Mouse (Mus musculus): Measurements from ENCODE around the gene Gpc6.

Gpc6 gene

GRCm38 (mm10) chr14:117852842-117853241 lies 927.7 kb downstream of the Gpc6 start:
- no peak for DNase-seq (ENCODE audit: low spot score in 2 of 2)

- no peak for DNase-seq (ENCODE audit: low spot score in 2 of 2)
These were observed 929.4 kb downstream of the Gpc6 start for GRCm38 (mm10) chr14:117854498-117854897.

- no peak for DNase-seq (ENCODE audit: low spot score in 2 of 2)
These were observed 946.2 kb downstream of the Gpc6 start for GRCm38 (mm10) chr14:117871268-117871667.

GRCm38 (mm10) chr14:117879313-117879712 lies 954.2 kb downstream of the Gpc6 start:
- DNase-seq (ENCODE audit: low spot score in 2 of 2), result no peak

GRCm38 (mm10) chr14:117881112-117881511 lies 956.0 kb downstream of the Gpc6 start:
- DNase-seq (ENCODE audit: low spot score in 2 of 2), result no peak

GRCm38 (mm10) chr14:117882222-117882621 lies 957.1 kb downstream of the Gpc6 start:
- DNase-seq (ENCODE audit: low spot score in 2 of 2), result peak in 1 of 2 experiments; percentile 64

GRCm38 (mm10) chr14:117889653-117890052 lies 964.5 kb downstream of the Gpc6 start:
- no peak for DNase-seq (ENCODE audit: low spot score in 2 of 2)

- no peak for DNase-seq (ENCODE audit: low spot score in 2 of 2)
These were observed 966.3 kb downstream of the Gpc6 start for GRCm38 (mm10) chr14:117891426-117891825.

GRCm38 (mm10) chr14:117892026-117892425 lies 966.9 kb downstream of the Gpc6 start:
- no peak for DNase-seq (ENCODE audit: low spot score in 2 of 2)

GRCm38 (mm10) chr14:117894869-117895538 lies 969.9 kb downstream of the Gpc6 start:
- no peak for DNase-seq (ENCODE audit: low spot score in 2 of 2)

GRCm38 (mm10) chr14:117895539-117895912 lies 970.4 kb downstream of the Gpc6 start:
- no peak for DNase-seq (ENCODE audit: low spot score in 2 of 2)

- DNase-seq (ENCODE audit: low spot score in 2 of 2), result no peak
These were observed 979.2 kb downstream of the Gpc6 start for GRCm38 (mm10) chr14:117904300-117904699.

- DNase-seq (ENCODE audit: low spot score in 2 of 2), result no peak
These were observed 980.6 kb downstream of the Gpc6 start for GRCm38 (mm10) chr14:117905701-117906100.

- no peak for DNase-seq (ENCODE audit: low spot score in 2 of 2)
These were observed 981.2 kb downstream of the Gpc6 start for GRCm38 (mm10) chr14:117906361-117906760.

- DNase-seq (ENCODE audit: low spot score in 2 of 2), result peak in 1 of 2 experiments; percentile 24
These were observed 983.3 kb downstream of the Gpc6 start for GRCm38 (mm10) chr14:117908231-117908920.

- DNase-seq (ENCODE audit: low spot score in 2 of 2), result no peak
These were observed 983.9 kb downstream of the Gpc6 start for GRCm38 (mm10) chr14:117909046-117909445.

- no peak for DNase-seq (ENCODE audit: low spot score in 2 of 2)
These were observed 985.2 kb downstream of the Gpc6 start for GRCm38 (mm10) chr14:117910323-117910722.

- no peak for DNase-seq (ENCODE audit: low spot score in 2 of 2)
These were observed 987.6 kb downstream of the Gpc6 start for GRCm38 (mm10) chr14:117912624-117913270.

GRCm38 (mm10) chr14:117916577-117916976 lies 991.5 kb downstream of the Gpc6 start:
- no peak for DNase-seq (ENCODE audit: low spot score in 2 of 2)

GRCm38 (mm10) chr14:117918724-117919123 lies 993.6 kb downstream of the Gpc6 start:
- DNase-seq (ENCODE audit: low spot score in 2 of 2), result no peak

GRCm38 (mm10) chr14:117919612-117920011 lies 994.5 kb downstream of the Gpc6 start:
- DNase-seq (ENCODE audit: low spot score in 2 of 2), result no peak

- no peak for DNase-seq (ENCODE audit: low spot score in 2 of 2)
These were observed 996.4 kb downstream of the Gpc6 start for GRCm38 (mm10) chr14:117921393-117922014.
